ENCODE assay signal across 9 mouse cellular contexts in genomic region chr7:45300270-45300669, GRCm38 (mm10). TPM values are rescaled to one million over a fixed set of nuclear protein-coding genes. Genes with fewer than 3 reads are reported as not detected.
DNase-seq lines count a peak whose midpoint lies in the region; ATAC-seq and TF ChIP-seq lines count a peak whose summit lies in the region.
"Had no signal": no experiment of that assay in that cellular context is flagged by ENCODE, and none has a peak within 500 bp of the region (broad histone marks: within the 10 kb centered on the region; RNA-seq: fewer than 3 reads in every experiment).

No protein-coding gene starts in this region.

- intact Hi-C loops in heart, adult 2 months (cut with DNase I): loop anchor here (5.0 to 10.0 kb wide), 2 partner anchors 65 to 97 kb away; partner anchors contain the start of genes Ppfia3 and Snrnp70
- intact Hi-C loops in heart, postnatal 25 days (cut with DNase I): loop anchor here (2.0 to 10.0 kb wide), 2 partner anchors 69 to 225 kb away; no protein-coding TSS in a partner anchor

- H3K4me2 ChIP-seq in hindbrain, embryonic 11.5 days (replicated peaks; ENCODE audit: low read depth, low read length): no peak overlapping the region
- peak overlapping the region; percentile 32 for H3K4me2 ChIP-seq in midbrain, embryonic 14.5 days (ENCODE audit: low read length)
- no peak overlapping the region for H3K4me2 ChIP-seq in stomach, embryonic 16.5 days (ENCODE audit: low read depth, low read length)
- H3K4me2 ChIP-seq: limb, embryonic 12.5 days had no signal

- 0 out of 2 replicates have a peak, but pooled peaks have one; percentile 13 for TF ChIP-seq POLR2A in heart, adult 2 months (IDR thresholded peaks at IDR 0.05; ENCODE audit: insufficient read depth, low read depth, low read length)

- no peaks in the 10 kb centered on the region for H3K9me3 ChIP-seq in embryonic facial prominence, embryonic 10.5 days
- no peaks in the 10 kb centered on the region for H3K9me3 ChIP-seq in hindbrain, embryonic 11.5 days (ENCODE audit: control insufficient read depth, low read length)
- no peaks in the 10 kb centered on the region for H3K9me3 ChIP-seq in midbrain, embryonic 14.5 days (ENCODE audit: control insufficient read depth, low read length)
- H3K9me3 ChIP-seq in stomach, embryonic 16.5 days (replicated peaks; ENCODE audit: control insufficient read depth, low read length): no peaks in the 10 kb centered on the region
- H3K9me3 ChIP-seq: limb, embryonic 12.5 days had no signal

- peak; percentile 75 for TF ChIP-seq CTCF in heart, adult 2 months (IDR thresholded peaks at IDR 0.05)

- peak; percentile 60 to 75 for DNase-seq in heart, adult 2 months
- DNase-seq in heart, postnatal 25 days (ENCODE audit: low spot score): no peak
- DNase-seq in adrenal gland, adult 2 months: peak; percentile 65
- peak; percentile 61 for DNase-seq in embryonic facial prominence, embryonic 10.5 days (ENCODE audit: low spot score)
- peak; percentile 67 for DNase-seq in hindbrain, embryonic 11.5 days (ENCODE audit: low spot score)
- peak; percentile 46 to 50 for DNase-seq in left cerebral cortex, adult 8-10 months (ENCODE audit: low spot score in 2 of 2)
- DNase-seq in midbrain, embryonic 14.5 days: peak; percentile 83

- ATAC-seq in hindbrain, embryonic 11.5 days (ENCODE audit: low FRiP score): no peak
- no peak for ATAC-seq in midbrain, embryonic 14.5 days (ENCODE audit: low FRiP score, low TSS enrichment)
- no peak for ATAC-seq in stomach, embryonic 16.5 days (ENCODE audit: insufficient read depth, low FRiP score)

- H3K4me1 ChIP-seq in heart, adult 2 months (ENCODE audit: control insufficient read depth, insufficient read depth, low read length): no peaks in the 10 kb centered on the region
- H3K4me1 ChIP-seq in embryonic facial prominence, embryonic 10.5 days: peaks cover 10% of the 10 kb centered on the region
- H3K4me1 ChIP-seq in hindbrain, embryonic 11.5 days (replicated peaks; ENCODE audit: control insufficient read depth, insufficient read depth, low read length): no peaks in the 10 kb centered on the region
- H3K4me1 ChIP-seq in midbrain, embryonic 14.5 days (ENCODE audit: control insufficient read depth, insufficient read depth, low read length): peaks cover 13% of the 10 kb centered on the region
- 0 out of 2 replicates have a peak, but pooled peaks cover 3% of the 10 kb centered on the region for H3K4me1 ChIP-seq in stomach, embryonic 16.5 days (ENCODE audit: control insufficient read depth, insufficient read depth, low read length)

- no peak overlapping the region for H3K4me3 ChIP-seq in heart, adult 2 months
- H3K4me3 ChIP-seq in embryonic facial prominence, embryonic 10.5 days: no peak overlapping the region
- H3K4me3 ChIP-seq in hindbrain, embryonic 11.5 days (ENCODE audit: low read depth, low read length): no peak overlapping the region
- H3K4me3 ChIP-seq in midbrain, embryonic 14.5 days (replicated peaks; ENCODE audit: low read depth, low read length): no peak overlapping the region
- H3K4me3 ChIP-seq in stomach, embryonic 16.5 days (replicated peaks; ENCODE audit: low read length): no peak overlapping the region
- H3K4me3 ChIP-seq: limb, embryonic 12.5 days had no signal

- H3K9ac ChIP-seq in heart, adult 2 months (ENCODE audit: low read depth, low read length): no peak overlapping the region
- H3K9ac ChIP-seq in hindbrain, embryonic 11.5 days (ENCODE audit: low read depth, low read length): no peak overlapping the region
- 0 out of 2 replicates have a peak overlapping the region, but pooled peaks have one; percentile 6 for H3K9ac ChIP-seq in midbrain, embryonic 14.5 days (replicated peaks; ENCODE audit: low read length)
- 0 out of 2 replicates have a peak overlapping the region, but pooled peaks have one; percentile 18 for H3K9ac ChIP-seq in stomach, embryonic 16.5 days (ENCODE audit: low read length)
- H3K9ac ChIP-seq: limb, embryonic 12.5 days had no signal

- no peak overlapping the region for H3K27ac ChIP-seq in heart, adult 2 months
- H3K27ac ChIP-seq in embryonic facial prominence, embryonic 10.5 days (replicated peaks): no peak overlapping the region
- no peak overlapping the region for H3K27ac ChIP-seq in hindbrain, embryonic 11.5 days (ENCODE audit: low read depth, low read length)
- no peak overlapping the region for H3K27ac ChIP-seq in midbrain, embryonic 14.5 days (replicated peaks; ENCODE audit: low read depth, low read length)
- H3K27ac ChIP-seq in stomach, embryonic 16.5 days (ENCODE audit: low read length): no peak overlapping the region
- H3K27ac ChIP-seq: limb, embryonic 12.5 days had no signal

- 16% methylated on average over 6 of the region's 6 CpGs for WGBS in heart, adult 2 months
- 18% methylated on average over 6 of the region's 6 CpGs for WGBS in embryonic facial prominence, embryonic 10.5 days
- 20% methylated on average over 6 of the region's 6 CpGs for WGBS in hindbrain, embryonic 11.5 days
- 15% methylated on average over 6 of the region's 6 CpGs for WGBS in midbrain, embryonic 14.5 days
- 13% methylated on average over 6 of the region's 6 CpGs for WGBS in stomach, embryonic 16.5 days

- H3K27me3 ChIP-seq in heart, adult 2 months (ENCODE audit: control insufficient read depth, insufficient read depth, low read length): no peaks in the 10 kb centered on the region
- H3K27me3 ChIP-seq in embryonic facial prominence, embryonic 10.5 days (replicated peaks; ENCODE audit: low read depth, poor library complexity, severe bottlenecking): peaks cover 14% of the 10 kb centered on the region
- no peaks in the 10 kb centered on the region for H3K27me3 ChIP-seq in hindbrain, embryonic 11.5 days (ENCODE audit: control insufficient read depth, insufficient read depth, low read length)
- no peaks in the 10 kb centered on the region for H3K27me3 ChIP-seq in midbrain, embryonic 14.5 days (ENCODE audit: control insufficient read depth, insufficient read depth, low read length)
- no peaks in the 10 kb centered on the region for H3K27me3 ChIP-seq in stomach, embryonic 16.5 days (ENCODE audit: control insufficient read depth, insufficient read depth, low read length)

- 0 out of 2 replicates have a peak, but pooled peaks have one; percentile 39 for TF ChIP-seq EP300 in heart, adult 2 months (IDR thresholded peaks at IDR 0.05; ENCODE audit: insufficient read depth, low read depth, low read length)

- no peaks in the 10 kb centered on the region for H3K36me3 ChIP-seq in heart, adult 2 months (ENCODE audit: control insufficient read depth, insufficient read depth, low read length)
- H3K36me3 ChIP-seq in embryonic facial prominence, embryonic 10.5 days (replicated peaks): peaks cover 8% of the 10 kb centered on the region; the same call in 1 of the 2 replicates
- H3K36me3 ChIP-seq in hindbrain, embryonic 11.5 days (ENCODE audit: control insufficient read depth, insufficient read depth, low read length): no peaks in the 10 kb centered on the region
- H3K36me3 ChIP-seq in midbrain, embryonic 14.5 days (ENCODE audit: control insufficient read depth, insufficient read depth, low read length): no peaks in the 10 kb centered on the region
- no peaks in the 10 kb centered on the region for H3K36me3 ChIP-seq in stomach, embryonic 16.5 days (ENCODE audit: control insufficient read depth, insufficient read depth, low read length)

- no peaks in the 10 kb centered on the region for H3K79me2 ChIP-seq in heart, adult 2 months (replicated peaks; ENCODE audit: control insufficient read depth, insufficient read depth, low read length)

RNA-seq across cellular contexts. Expression of gene Slc6a21, which starts 23.0 kb away (rescaled TPM):
- not detected for total RNA-seq in heart, adult 2 months (2021)
- 0.38 and 0.55 TPM in 2 replicates for polyA plus RNA-seq in heart, adult 2 months (2012; rRNA removed)
- total RNA-seq in heart, postnatal 25 days (2021): not detected
- total RNA-seq in adrenal gland, adult 2 months (2021): not detected
- polyA plus RNA-seq in adrenal gland, adult 2 months (2012; rRNA removed): not detected in 2 replicates
- not detected in 2 replicates for polyA plus RNA-seq in embryonic facial prominence, embryonic 10.5 days (2016; fragmentation: Nextera tagmentation; extraction: Ambion mirVana)
- not detected in 2 replicates for polyA plus RNA-seq in hindbrain, embryonic 11.5 days (2014; fragmentation: Nextera tagmentation; extraction: Ambion mirVana)
- under 1 TPM in 3 of 4 experiments, not detected in 1; 0.19 to 0.55 (median 0.34) TPM for total RNA-seq in left cerebral cortex, adult 8-10 months (2022)
- not detected in 2 replicates for polyA plus RNA-seq in midbrain, embryonic 14.5 days (2014; fragmentation: Nextera tagmentation; extraction: Ambion mirVana)
- polyA plus RNA-seq in stomach, embryonic 16.5 days (2015; fragmentation: Nextera tagmentation; extraction: Ambion mirVana): not detected in 2 replicates
- polyA plus RNA-seq: limb, embryonic 12.5 days had no signal

RNA-seq across cellular contexts. Expression of gene Trpm4, which starts 33.3 kb away (rescaled TPM):
- 10 to 100 TPM; 21.0 to 21.4 TPM for total RNA-seq in heart, adult 2 months (2021)
- polyA plus RNA-seq in heart, adult 2 months (2012; rRNA removed): 38.7 and 40.9 TPM in 2 replicates
- 10 to 100 TPM; 23.5 to 25.0 TPM for total RNA-seq in heart, postnatal 25 days (2021)
- total RNA-seq in adrenal gland, adult 2 months (2021): 1 to 10 TPM; 5.2 to 9.4 TPM
- polyA plus RNA-seq in adrenal gland, adult 2 months (2012; rRNA removed): 8.8 and 11.2 TPM in 2 replicates
- 10.6 and 11.3 TPM in 2 replicates for polyA plus RNA-seq in embryonic facial prominence, embryonic 10.5 days (2016; fragmentation: Nextera tagmentation; extraction: Ambion mirVana)
- 5.2 and 6.9 TPM in 2 replicates for polyA plus RNA-seq in hindbrain, embryonic 11.5 days (2014; fragmentation: Nextera tagmentation; extraction: Ambion mirVana)
- 10 to 100 TPM; 23.9 to 27.8 (median 25.1) TPM for total RNA-seq in left cerebral cortex, adult 8-10 months (2022)
- 8.4 and 9.5 TPM in 2 replicates for polyA plus RNA-seq in midbrain, embryonic 14.5 days (2014; fragmentation: Nextera tagmentation; extraction: Ambion mirVana)
- polyA plus RNA-seq in stomach, embryonic 16.5 days (2015; fragmentation: Nextera tagmentation; extraction: Ambion mirVana): 30.1 and 32.2 TPM in 2 replicates

RNA-seq across cellular contexts. Expression of gene Hrc, which starts 34.8 kb away (rescaled TPM):
- total RNA-seq in heart, adult 2 months (2021): 1,000 to 10,000 TPM in 1 of 2 experiments, 100 to 1,000 TPM in 1; 863 to 1,007 TPM
- 383 and 578 TPM in 2 replicates for polyA plus RNA-seq in heart, adult 2 months (2012; rRNA removed)
- 100 to 1,000 TPM; 773 to 825 TPM for total RNA-seq in heart, postnatal 25 days (2021)
- total RNA-seq in adrenal gland, adult 2 months (2021): under 1 TPM in 1 of 2 experiments, not detected in 1; 0.23 TPM
- 0.18 TPM in 1 of 2 replicates, not detected in the other for polyA plus RNA-seq in adrenal gland, adult 2 months (2012; rRNA removed)
- 0.31 and 0.64 TPM in 2 replicates for polyA plus RNA-seq in embryonic facial prominence, embryonic 10.5 days (2016; fragmentation: Nextera tagmentation; extraction: Ambion mirVana)
- polyA plus RNA-seq in hindbrain, embryonic 11.5 days (2014; fragmentation: Nextera tagmentation; extraction: Ambion mirVana): 0.68 and 0.77 TPM in 2 replicates
- total RNA-seq in left cerebral cortex, adult 8-10 months (2022): 1 to 10 TPM in 1 of 4 experiments, under 1 TPM in 3; 0.26 to 1.1 (median 0.78) TPM
- polyA plus RNA-seq in midbrain, embryonic 14.5 days (2014; fragmentation: Nextera tagmentation; extraction: Ambion mirVana): not detected in 2 replicates
- polyA plus RNA-seq in stomach, embryonic 16.5 days (2015; fragmentation: Nextera tagmentation; extraction: Ambion mirVana): 1.0 and 3.1 TPM in 2 replicates

RNA-seq across cellular contexts. Expression of gene Slc6a16, which starts 59.4 kb away (rescaled TPM):
- total RNA-seq in heart, adult 2 months (2021): not detected
- 0.15 TPM in 1 of 2 replicates, not detected in the other for polyA plus RNA-seq in heart, adult 2 months (2012; rRNA removed)
- total RNA-seq in heart, postnatal 25 days (2021): not detected
- not detected for total RNA-seq in adrenal gland, adult 2 months (2021)
- 0.04 TPM in 1 of 2 replicates, not detected in the other for polyA plus RNA-seq in adrenal gland, adult 2 months (2012; rRNA removed)
- polyA plus RNA-seq in embryonic facial prominence, embryonic 10.5 days (2016; fragmentation: Nextera tagmentation; extraction: Ambion mirVana): 0.28 and 0.32 TPM in 2 replicates
- 0.14 and 0.32 TPM in 2 replicates for polyA plus RNA-seq in hindbrain, embryonic 11.5 days (2014; fragmentation: Nextera tagmentation; extraction: Ambion mirVana)
- 1 to 10 TPM; 1.6 to 2.6 (median 2.1) TPM for total RNA-seq in left cerebral cortex, adult 8-10 months (2022)
- polyA plus RNA-seq in midbrain, embryonic 14.5 days (2014; fragmentation: Nextera tagmentation; extraction: Ambion mirVana): 0.16 and 0.54 TPM in 2 replicates
- polyA plus RNA-seq in stomach, embryonic 16.5 days (2015; fragmentation: Nextera tagmentation; extraction: Ambion mirVana): not detected in 2 replicates

Comparison
In these comparisons a context has a peak if more than half of its experiments do, and no peak if none do; other contexts are left out.
1. H3K9ac ChIP-seq: peak in midbrain, embryonic 14.5 days (single experiment) and stomach, embryonic 16.5 days (single experiment); none in heart, adult 2 months (single experiment) and hindbrain, embryonic 11.5 days (single experiment).
2. RNA of gene Hrc, which starts 34.8 kb away (polyA plus RNA-seq): 383 to 578 TPM in heart, adult 2 months; 1.0 to 3.1 TPM in stomach, embryonic 16.5 days, 0.68 to 0.77 TPM in hindbrain, embryonic 11.5 days, 0.31 to 0.64 TPM in embryonic facial prominence, embryonic 10.5 days, not detected in midbrain, embryonic 14.5 days and 0.18 TPM in adrenal gland, adult 2 months; every median in the first group is over 10 times any median in the second.